Mouse (Mus musculus) large intestine, adult 2 months (tissue): ENCODE data around the gene Eps8. TPM values are rescaled to one million over a fixed set of nuclear protein-coding genes. Genes with fewer than 3 reads are reported as not detected.
"Not testable (repeated sequence)": the region's sequence is repeated elsewhere in the genome, so short reads cannot be mapped to it uniquely, and the experiment has no call there.

Experiments used
- DNase-seq: peaks from one replicate; pipeline ENCODE4 v3.0.0-alpha.2; 2012; ENCODE audit warnings: low read depth, low spot score
- WGBS: fragments of 180-500 bp; shearing (Covaris S2); methylation state at CpG from one replicate; pipeline ENCODE4 v1.1.7; 2018; 5-methylcytosine and 5-hydroxymethylcytosine counted together
- polyA plus RNA-seq: library from polyadenylated mRNA; depleted of rRNA; stranded (reverse); fragments of >200 nt; gene quantifications from 2 replicates; pipeline ENCODE4 v1.2.3, GENCODE M21; 2012

Gene Eps8
- polyA plus RNA-seq, 1 experiment, result 29.1 TPM

DNA sequence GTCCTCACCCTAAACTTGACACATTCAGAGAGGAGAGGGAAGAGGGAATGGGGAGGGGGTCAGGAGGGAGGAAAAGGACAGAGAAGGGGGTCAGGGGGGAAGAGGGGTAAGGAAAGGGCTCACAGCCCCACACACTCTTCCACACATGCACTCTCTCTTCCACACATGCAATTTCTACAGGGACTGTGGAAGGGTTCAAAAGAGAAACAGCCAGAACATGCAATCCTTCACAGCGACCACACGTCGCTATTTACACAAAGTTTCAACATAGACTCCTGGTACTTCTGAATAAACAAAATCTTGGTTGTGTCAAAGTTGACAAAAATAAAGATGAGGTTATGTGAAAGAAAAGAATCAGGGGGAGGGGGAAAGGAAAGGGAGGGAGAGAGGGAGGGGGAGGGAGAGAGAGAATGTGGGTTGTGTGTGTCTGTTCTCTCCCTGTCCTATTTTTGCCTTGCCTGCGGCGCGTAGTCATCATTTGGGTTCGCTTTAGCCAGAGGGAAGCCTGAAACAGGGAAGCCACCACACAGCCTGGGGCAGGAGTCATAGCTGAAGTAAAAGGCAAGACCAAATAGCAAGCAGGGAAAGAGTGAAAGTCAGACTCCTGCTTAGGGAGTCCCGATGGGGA is 157.4 kb downstream of the Eps8 start:
- 92% methylated on average over 8 of the region's 8 CpGs for WGBS

DNA sequence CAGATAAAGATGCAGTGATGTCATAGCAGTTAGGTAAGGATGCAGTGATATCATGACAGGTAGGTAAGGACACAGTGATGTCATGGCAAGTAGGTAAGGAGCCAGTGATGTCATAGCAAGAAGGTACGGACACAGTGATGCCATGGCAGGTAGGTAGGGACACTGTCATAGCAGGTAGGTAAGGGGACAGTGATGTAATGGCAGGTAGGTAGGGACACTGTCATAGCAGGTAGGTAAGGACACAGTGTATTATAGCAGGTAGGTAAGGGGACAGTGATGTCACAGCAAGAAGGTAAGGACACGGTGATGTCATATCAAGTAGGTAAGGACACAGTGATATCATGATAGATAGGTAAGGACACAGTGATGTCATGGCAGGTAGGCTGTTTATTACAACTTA is 158.1 kb downstream of the Eps8 start:
- 96% methylated on average over 2 of the region's 2 CpGs for WGBS
- DNase-seq, result no peak

More for the DNA sequence above, 157.4 kb downstream of the Eps8 start:
- DNase-seq, result no peak

DNA sequence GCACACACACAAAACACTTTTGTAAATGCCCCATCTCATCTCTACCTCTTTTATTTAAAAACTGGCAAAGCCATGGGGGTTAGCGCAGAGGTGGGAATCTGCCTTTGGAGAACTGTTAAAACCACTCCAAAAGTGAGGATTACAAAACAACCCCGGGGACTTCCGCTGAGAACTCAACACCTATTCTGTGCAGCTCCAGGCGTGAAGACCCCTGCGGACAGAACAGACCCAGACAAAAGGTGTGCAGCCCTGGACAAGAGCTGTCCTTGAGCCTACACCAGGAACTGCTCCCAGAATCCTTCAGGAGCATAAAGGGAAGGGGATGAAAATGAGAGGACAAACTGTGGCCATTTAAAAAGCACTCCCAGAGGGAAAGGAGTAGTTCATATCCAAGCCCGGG is 159.4 kb downstream of the Eps8 start:
- 88% methylated on average over 6 of the region's 6 CpGs for WGBS
- DNase-seq, result no peak

DNA sequence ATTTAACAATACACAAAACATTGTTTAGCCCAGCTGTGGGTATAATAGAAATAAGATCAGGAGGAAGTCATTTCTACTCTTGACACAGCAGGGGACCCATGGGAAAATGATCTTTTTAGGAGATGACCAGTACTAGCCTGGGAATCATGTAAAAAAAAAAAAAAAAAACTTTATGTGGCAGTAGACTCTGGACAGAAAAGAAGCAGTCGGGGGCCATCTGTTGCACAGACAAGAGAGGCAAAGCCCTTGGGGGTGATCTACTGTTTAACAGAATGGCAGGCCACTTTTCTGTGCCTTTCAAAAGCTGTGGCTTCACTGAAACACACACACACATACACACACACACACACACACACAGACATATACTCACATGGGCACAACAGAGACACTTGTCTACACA is 159.9 kb downstream of the Eps8 start:
- 85% methylated on average over 1 of the region's 1 CpGs for WGBS
- DNase-seq, result no peak

DNA sequence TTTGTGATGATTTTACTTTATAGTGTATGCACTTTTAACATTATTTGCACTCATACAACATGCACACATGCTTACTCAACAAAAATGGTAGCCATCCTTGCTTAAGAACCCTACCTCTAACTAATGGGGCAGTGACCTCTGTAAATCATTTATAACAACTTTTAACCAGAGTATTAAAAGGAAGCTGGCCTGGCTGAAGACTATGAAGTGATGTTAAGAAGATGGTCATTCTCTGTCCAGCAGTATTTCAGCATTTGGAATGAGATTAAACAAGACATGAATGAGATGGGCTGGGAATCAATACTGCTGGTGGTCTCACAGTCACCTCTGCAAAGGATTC is 160.6 kb downstream of the Eps8 start:
- no peak for DNase-seq

DNA sequence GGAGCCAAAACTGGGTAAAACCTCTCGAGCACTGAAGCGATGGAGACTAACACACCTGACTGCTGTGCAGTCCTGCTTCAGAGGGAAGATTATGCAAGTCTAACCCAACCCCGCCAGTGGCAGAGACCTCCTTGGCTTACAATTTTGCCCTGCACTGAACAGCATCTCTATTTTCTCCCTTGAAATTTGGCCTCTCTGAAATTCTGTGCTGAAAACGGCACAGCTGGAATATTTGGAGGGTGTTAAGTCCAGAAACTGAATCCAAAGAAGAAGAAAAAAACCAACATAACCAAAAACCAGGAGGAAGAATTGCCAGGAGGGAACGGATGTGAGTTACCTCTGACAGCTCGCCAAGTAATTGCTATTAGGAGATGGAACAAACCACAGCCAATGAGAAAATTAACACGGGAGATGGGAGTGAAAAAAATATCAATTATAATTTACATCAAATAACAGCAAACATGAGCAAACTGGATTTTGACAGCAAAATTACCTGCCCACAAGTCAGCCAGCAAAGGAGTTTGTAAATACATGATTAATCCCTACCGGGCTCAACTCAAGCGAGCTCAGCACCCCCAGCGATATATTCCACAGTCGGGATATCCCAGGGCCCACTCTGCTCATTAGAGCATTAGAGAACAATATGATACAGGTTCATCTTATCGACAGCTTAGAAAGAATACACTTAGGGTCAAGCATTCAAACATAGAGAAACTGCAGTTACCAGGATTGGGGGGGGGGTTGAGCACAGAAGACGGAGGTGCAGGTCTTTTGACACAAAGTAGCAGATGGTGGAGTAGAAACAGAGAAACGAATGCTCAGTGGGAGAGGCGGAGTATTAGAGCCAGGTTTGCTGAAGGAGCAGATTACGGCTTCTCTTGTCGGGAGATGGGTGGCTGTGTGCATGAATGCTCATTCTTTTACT is 161.2 kb downstream of the Eps8 start:
- 90% methylated on average over 17 of the region's 17 CpGs for WGBS
- no peak for DNase-seq

DNA sequence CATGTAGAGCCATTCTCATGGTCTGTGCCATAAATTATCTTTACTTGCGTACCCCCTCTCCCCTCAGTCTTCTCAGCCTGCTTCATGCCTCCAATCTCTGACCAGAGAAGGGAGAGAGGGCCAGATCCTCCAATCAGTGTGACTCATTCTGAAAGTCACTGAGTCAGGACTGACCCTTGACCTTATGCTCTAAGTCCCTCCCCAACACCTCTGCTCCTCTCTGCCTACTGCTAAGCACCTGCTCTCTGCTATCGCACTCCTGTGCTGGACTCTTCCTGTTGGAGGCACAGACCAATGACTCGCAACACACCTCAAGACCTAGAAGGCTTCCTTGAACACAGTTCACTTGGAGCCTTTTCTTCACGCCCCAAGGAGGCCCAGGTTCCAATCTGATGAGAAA is 162.1 kb downstream of the Eps8 start:
- 81% methylated on average over 4 of the region's 4 CpGs for WGBS

DNA sequence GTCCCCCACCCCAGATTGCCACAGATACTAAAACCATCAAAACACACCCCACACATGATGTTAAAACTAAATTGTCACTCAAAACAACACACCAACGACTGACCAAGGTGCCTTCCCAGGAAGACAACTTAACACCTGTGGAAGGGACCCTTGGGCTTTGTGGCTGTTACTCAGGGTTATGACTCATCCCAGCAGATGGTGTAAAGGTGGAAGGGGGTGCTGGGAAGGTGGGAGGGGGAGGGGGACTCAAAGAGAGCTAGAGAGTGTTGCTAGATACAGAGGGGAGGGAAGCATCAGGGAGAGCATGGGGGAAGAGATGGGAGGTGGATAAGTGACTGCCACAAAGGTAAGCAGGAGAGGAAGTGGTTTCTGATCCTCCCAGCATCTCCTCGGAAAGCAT is 163.0 kb downstream of the Eps8 start:
- DNase-seq, result no peak
- 40% methylated on average over 2 of the region's 2 CpGs for WGBS

More for the DNA sequence above, 162.1 kb downstream of the Eps8 start:
- DNase-seq, result no peak

DNA sequence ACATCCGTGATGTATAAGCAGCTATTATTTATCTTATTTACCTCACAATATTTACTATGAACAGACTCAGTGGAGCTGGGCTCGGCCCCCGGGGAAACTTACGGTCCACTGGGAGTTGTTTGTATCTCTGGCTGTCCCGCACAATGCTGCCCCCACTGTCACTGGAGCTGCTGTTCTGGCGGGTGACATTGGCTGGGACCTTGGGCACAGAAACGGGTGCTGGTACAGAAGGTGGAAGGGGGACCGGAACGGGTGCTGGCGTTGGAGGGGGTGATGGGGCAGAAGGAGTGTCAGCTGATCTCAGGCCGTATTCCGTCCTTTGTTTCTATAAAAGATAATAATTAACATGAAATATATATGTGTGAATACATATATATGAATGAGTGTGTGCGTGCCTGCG is 164.6 kb downstream of the Eps8 start:
- WGBS, result 84% methylated on average over 14 of the region's 14 CpGs
- no peak for DNase-seq

DNA sequence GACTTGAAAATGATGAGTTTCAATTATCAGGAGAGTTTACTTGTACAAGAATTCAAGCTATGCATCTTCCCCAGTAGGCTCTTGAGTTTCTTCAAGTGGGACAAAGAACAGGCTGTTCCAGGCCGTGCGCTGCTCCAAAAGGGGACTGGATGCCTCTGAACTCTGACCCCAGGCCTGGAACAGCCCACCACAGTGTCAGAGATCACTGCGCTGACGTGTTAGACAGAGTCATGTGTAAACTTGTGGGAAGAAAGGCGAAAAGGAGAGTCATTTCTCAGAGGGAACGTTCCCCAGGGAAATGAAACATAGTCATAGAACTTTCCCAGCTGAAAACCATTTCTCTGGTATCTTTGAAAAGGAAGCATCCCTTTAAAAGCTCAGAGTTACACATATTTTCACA is 167.2 kb downstream of the Eps8 start:
- DNase-seq, result no peak
- whole genome bisulfite sequencing, result 78% methylated on average over 6 of the region's 6 CpGs

DNA sequence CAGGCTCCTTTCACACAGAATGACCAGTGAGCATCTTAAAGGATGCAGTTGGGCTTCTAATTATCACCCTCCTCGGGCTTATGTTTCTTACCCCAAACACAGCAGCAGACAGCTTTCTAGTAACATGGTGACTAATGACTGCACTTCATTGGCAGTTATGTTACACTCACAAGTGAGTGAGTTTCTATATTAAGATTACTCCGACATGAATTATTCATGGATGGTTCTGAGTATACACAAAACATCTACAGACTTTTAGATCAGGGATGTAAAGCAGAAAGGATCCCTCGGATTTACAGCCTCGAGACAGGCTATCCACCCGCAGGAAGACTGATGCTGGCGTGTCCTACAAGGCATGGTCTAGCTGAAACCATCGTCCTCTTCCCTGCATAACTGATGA is 171.8 kb downstream of the Eps8 start:
- DNase-seq, result no peak
- WGBS, result 83% methylated on average over 7 of the region's 7 CpGs

DNA sequence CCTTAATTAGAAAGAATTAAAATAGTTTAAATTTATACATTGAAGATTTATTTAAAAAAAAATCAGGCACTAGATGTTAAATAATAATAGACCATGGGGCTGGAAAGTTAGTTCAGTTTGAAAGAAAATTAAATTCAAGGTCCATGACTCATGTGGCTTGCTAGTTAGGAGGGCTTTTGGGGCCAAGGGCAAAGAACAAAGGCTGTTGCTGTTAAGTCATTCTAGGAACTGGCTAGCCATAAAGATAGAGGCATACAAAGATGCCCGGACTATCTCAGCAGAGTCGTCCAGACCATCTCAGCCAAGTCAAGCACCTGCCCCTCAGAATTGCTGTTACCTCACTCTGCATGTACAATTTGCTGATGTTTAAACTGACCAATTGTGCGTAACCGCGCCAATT is 179.0 kb downstream of the Eps8 start:
- 95% methylated on average over 5 of the region's 5 CpGs for WGBS
- DNase-seq, result not testable (repeated sequence)

DNA sequence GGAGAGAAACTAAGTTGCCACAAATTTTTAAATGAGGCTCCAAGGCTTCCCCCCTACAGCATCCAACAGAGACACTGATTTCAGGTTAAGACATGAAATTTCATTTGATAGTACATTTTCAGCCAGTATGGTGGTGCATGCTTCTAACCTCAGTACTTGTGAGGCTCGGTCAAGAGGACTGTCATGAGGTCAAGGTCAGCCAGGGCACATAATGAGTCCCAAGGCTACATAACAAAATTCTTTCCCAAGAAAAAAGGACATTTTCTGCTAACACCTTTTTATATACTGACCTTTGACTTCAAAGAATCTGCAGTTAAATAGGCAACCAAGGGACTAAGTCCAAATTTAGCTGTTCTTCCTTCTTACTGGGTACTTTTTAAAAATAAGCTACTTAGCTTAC is 181.2 kb downstream of the Eps8 start:
- WGBS, result 91% methylated on average over 1 of the region's 1 CpGs

DNA sequence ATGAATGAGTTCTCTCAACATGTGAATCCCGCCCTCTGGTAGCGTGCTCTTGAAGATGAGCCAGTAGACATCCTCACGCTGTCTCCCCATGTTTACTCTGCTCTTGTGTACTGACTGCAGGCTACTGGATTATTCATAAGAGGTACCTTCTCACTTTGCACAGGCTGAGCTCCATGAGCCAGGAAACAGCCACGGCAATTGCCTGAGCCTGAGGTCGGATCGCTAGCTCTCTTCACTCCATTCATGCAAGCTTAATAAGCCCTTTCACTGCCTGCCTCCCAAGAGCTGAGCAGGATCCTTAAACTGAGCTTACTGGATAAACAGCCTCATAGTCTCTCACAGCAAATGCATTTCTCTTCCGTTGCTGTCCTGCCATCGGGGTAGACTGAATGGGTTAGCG is 182.5 kb downstream of the Eps8 start:
- WGBS, result 79% methylated on average over 9 of the region's 9 CpGs

More for the DNA sequence above, 181.2 kb downstream of the Eps8 start:
- DNase-seq, result no peak

DNA sequence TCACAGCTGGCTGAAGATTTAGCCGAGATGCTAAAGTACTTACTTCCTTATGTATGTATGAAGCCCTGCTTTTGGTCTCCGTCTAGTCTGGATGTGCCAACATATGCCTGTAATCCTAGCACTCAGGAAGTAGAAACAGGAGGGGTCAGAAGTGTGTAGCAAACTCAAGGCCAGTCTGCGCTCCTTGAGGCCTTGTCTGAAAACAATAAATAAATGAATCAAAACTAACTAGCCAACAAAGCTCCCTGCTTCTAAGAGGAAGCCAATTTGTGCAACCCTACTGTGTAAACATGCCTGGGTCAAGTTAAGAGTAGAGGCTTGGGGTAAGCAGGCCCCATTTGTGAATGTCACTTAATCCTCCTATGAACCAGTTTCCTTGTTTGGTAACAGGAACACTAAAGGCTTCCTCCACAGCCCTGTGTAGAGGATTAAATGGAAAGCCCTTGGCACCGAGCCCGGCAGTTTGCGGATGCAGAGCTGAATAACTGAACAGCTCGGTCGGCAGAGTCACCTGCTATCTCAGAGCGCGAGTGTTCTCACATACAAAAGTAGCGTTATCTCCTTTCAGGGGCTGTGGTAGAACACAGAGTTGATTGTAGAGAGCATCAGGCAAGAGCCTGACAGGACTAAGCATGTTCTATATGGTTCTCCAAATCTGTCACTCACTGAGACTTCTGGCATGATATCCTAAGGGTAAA is 183.6 kb downstream of the Eps8 start:
- DNase-seq, result peak; percentile 65
- WGBS, result 8% methylated on average over 11 of the region's 11 CpGs

More for the DNA sequence above, 182.5 kb downstream of the Eps8 start:
- no peak for DNase-seq

DNA sequence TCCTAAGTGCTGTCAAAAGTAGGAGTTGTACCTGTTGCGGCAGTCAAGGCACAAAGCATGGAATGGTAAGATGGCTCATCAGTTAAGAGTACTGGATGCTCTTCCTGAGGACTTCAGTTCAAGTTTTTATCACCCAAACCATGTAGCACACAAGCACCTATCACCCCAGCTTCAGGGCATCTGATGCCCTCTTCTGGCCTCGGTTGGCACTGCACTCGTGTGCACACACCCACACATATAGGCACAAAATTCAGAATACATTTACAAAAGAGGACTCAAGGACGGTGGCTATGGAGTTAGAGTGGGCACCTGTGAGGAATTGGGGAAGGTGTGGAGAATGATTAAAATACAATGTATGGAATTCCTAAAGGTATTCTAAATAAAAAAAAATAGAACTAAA is 185.1 kb downstream of the Eps8 start:
- no peak for DNase-seq
- WGBS, result 96% methylated on average over 4 of the region's 4 CpGs

DNA sequence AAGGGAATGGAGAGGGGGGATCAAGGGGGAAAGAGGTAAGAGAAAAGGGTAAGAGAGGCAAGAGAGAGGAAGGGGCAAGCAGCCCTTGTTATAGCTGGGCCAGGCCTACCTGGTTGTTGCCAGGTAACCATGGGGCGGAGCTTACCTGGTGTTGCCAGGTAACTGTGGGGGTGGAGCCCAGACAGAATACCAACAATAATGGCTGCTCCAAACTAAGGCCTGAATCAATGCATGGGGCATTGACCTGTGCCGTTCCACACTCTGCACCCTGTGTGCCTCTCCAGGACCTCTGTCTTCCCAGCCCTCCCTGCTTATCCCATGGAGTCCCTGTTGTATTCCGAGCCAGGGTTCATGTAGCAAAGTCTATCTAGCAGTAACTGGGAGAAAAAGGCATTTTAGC is 187.0 kb downstream of the Eps8 start:
- WGBS, result 91% methylated on average over 3 of the region's 3 CpGs
- DNase-seq, result no peak

DNA sequence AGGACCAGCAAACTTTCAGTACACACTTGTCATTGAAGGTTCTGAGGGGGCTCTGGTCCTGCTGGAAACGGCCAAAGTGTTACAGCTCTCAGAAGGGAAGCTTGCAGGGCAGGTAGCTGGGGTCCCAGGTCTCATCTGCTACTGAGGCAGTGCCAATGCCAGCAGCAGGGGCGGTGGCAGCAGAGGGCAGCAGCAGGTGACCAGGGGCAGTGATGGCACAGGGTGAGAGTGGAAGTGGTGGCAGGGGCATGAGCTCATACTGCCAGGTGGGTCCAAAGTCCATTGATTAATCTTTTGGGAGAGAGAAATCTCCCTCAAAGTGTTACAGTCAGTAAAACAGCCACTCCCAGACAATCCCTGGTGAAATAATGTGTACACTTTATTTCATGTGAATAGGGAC is 188.4 kb downstream of the Eps8 start:
- WGBS, result 37% methylated on average over 2 of the region's 2 CpGs
- DNase-seq, result no peak

DNA sequence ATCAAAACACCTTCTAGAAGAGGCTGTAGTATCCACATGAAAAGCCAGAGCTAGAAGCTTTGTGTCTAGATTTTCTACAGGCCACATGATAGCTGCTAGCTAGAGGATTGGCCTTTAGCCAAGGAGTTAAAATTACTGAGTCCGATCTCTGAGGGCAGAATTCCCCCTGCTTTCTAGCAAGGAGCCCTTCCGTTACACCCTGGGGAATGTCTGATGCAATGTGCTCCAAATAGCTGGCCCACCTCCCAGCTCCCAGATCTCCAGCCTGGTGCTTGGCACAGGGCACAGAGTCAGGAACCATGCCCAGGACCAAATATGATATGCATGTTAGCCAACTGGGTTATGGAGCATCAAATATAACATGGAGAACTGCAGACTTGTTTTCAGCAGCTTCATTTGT is 189.4 kb downstream of the Eps8 start:
- no peak for DNase-seq
- 7% methylated on average over 2 of the region's 2 CpGs for WGBS

DNA sequence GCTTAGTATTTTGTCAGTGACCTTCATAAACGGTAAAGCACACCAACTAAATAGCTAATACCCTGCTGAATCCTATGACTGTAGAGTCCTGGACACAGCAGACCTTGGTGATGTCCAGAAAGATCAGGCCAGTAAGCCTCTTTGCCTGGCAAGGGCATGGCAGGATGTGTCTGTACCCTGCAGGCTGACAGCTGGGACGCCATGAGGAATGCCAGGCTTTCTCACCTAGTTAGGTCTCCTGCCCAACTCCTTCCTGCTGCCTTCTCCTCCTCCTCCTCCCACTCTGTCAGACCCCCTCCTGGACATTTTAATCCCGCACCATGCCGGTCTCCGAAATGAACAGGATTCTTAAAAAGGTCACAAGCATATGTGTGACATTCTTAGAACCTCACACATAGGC is 190.9 kb downstream of the Eps8 start:
- WGBS, result 97% methylated on average over 5 of the region's 5 CpGs
- DNase-seq, result no peak

DNA sequence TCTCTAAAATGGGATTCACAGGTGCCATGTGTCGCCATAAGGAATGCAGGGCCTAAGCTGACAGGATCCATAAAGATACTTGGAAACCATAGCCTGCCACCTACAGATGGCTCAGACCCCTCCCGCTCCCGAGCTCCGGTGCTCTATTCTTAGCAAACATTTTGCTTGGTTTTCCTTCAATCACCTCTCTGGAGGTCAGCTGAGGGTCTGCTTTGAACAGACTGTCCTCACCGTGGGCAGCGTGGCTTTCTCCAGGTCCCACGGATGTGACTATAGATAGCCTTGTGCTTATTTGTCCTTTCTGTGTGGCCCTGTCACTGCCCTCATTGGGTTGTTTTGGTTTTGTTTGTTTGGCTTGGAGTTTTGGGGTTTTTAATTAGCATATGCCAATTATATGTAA is 196.5 kb downstream of the Eps8 start:
- WGBS, result 88% methylated on average over 7 of the region's 7 CpGs
- no peak for DNase-seq
